Mouse (Mus musculus): Measurements from ENCODE around the gene Scgb2a2. TPM values are rescaled to one million over a fixed set of nuclear protein-coding genes. Genes with fewer than 3 reads are reported as not detected.
"Not testable (repeated sequence)": the region's sequence is repeated elsewhere in the genome, so short reads cannot be mapped to it uniquely, and the experiment has no call there.

Scgb2a2 gene
- total RNA-seq (2021), result not detected
- long read RNA-seq, result 0 reads

- no peak for DNase-seq (ENCODE audit: low spot score in 2 of 2)
These were observed at the start of gene Scgb2a2 for GRCm38 (mm10) chr19:9847262-9847661. Gene Scgb2a2, plus strand, starts transcription at chr19:9847562.

- peak; percentile 59 to 65 for DNase-seq (ENCODE audit: low spot score in 2 of 2)
These were observed 10.6 kb upstream of the Scgb2a2 start for GRCm38 (mm10) chr19:9836581-9837340.

- DNase-seq (ENCODE audit: low spot score in 2 of 2), result no peak
These were observed 10.0 kb upstream of the Scgb2a2 start for GRCm38 (mm10) chr19:9837341-9837715.

- DNase-seq (ENCODE audit: low spot score in 2 of 2), result not testable (repeated sequence)
These were observed 2.2 kb downstream of the Scgb2a2 start for GRCm38 (mm10) chr19:9849368-9850075.

GRCm38 (mm10) chr19:9860821-9861220, 13.5 kb downstream of the Scgb2a2 start:
- DNase-seq (ENCODE audit: low spot score in 2 of 2), result not testable (repeated sequence)

GRCm38 (mm10) chr19:9864856-9865255, 17.5 kb downstream of the Scgb2a2 start:
- no peak for DNase-seq (ENCODE audit: low spot score in 2 of 2)

- no peak for DNase-seq (ENCODE audit: low spot score in 2 of 2)
These were observed 18.1 kb downstream of the Scgb2a2 start for GRCm38 (mm10) chr19:9865466-9865865.

- no peak for DNase-seq (ENCODE audit: low spot score in 2 of 2)
These were observed 30.9 kb downstream of the Scgb2a2 start for GRCm38 (mm10) chr19:9878186-9878835.

- no peak for DNase-seq (ENCODE audit: low spot score in 2 of 2)
These were observed 39.0 kb downstream of the Scgb2a2 start for GRCm38 (mm10) chr19:9886348-9886747.

- no peak for DNase-seq (ENCODE audit: low spot score in 2 of 2)
These were observed 39.4 kb downstream of the Scgb2a2 start for GRCm38 (mm10) chr19:9886771-9887170.

GRCm38 (mm10) chr19:9896067-9896466, 48.7 kb downstream of the Scgb2a2 start:
- DNase-seq (ENCODE audit: low spot score in 2 of 2), result no peak

GRCm38 (mm10) chr19:9898339-9899066, 51.1 kb downstream of the Scgb2a2 start:
- DNase-seq (ENCODE audit: low spot score in 2 of 2), result no peak

GRCm38 (mm10) chr19:9899072-9899779, 51.9 kb downstream of the Scgb2a2 start, which contains the start of gene Incenp:
Gene Incenp, minus strand, starts transcription at chr19:9899551.
- peak; percentile 89 to 90 for DNase-seq (ENCODE audit: low spot score in 2 of 2)

- DNase-seq (ENCODE audit: low spot score in 2 of 2), result no peak
These were observed 52.4 kb downstream of the Scgb2a2 start for GRCm38 (mm10) chr19:9899780-9900146.

GRCm38 (mm10) chr19:9900696-9901095, 53.3 kb downstream of the Scgb2a2 start:
- DNase-seq (ENCODE audit: low spot score in 2 of 2), result not testable (repeated sequence)

Small RNA genes within 50 kb of the gene (microRNA-seq; reads per million reads assigned to microRNA genes)
- gene Gm22369, result 0 reads per million in 2 experiments

Other genes starting within 250 kb of the Scgb2a2 start
- gene Incenp, start 52.0 kb downstream of the Scgb2a2 start, total RNA-seq (2021), result 10 to 100 TPM; 16.1 to 25.7 TPM
- 1,000 to 10,000 TPM; 2,066 to 2,109 TPM for gene Fth1, start 133.0 kb downstream of the Scgb2a2 start, total RNA-seq (2021)
- 1 to 10 TPM; 1.9 to 3.0 TPM for gene Best1, start 154.1 kb downstream of the Scgb2a2 start, total RNA-seq (2021)
- gene Rab3il1, start 154.1 kb downstream of the Scgb2a2 start, total RNA-seq (2021), result 10 to 100 TPM; 13.9 to 14.5 TPM
- 10 to 100 TPM; 49.1 to 54.6 TPM for gene Fads3, start 194.0 kb downstream of the Scgb2a2 start, total RNA-seq (2021)

Measured in layer of hippocampus, postnatal 10 days (tissue).